Mouse (Mus musculus) fat pad, adult 2 months (tissue): ENCODE results near the gene Nedd4.
"Not testable (repeated sequence)": the region's sequence is repeated elsewhere in the genome, so short reads cannot be mapped to it uniquely, and the experiment has no call there.

ENCODE experiments used
- DNase-seq: peaks from one replicate; pipeline ENCODE4 v3.0.0-alpha.2; 2011; ENCODE audit warnings: low read depth, low spot score; ENCODE audit errors: extremely low read depth

The Nedd4 gene

DNA sequence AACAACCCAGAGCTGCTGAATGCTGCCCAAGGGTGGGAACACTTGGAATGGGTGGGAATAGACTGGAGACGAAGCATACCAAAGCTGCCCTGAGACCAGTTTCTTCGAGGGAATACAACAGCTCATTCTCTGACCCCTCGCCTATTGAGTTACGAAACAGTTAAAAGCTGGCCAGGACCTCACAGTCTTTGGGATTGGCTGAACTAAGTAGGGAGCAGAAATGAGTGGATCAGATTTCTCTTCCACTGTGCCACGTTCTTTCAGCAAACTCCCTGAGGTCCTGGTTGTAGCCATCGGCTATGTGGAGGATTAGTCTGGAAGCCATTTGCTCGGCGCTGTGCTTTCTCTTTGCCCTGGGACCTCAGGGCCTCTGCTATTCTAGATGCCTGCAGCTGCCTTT lies 9.2 kb upstream of the Nedd4 start:
- no peak for DNase-seq

DNA sequence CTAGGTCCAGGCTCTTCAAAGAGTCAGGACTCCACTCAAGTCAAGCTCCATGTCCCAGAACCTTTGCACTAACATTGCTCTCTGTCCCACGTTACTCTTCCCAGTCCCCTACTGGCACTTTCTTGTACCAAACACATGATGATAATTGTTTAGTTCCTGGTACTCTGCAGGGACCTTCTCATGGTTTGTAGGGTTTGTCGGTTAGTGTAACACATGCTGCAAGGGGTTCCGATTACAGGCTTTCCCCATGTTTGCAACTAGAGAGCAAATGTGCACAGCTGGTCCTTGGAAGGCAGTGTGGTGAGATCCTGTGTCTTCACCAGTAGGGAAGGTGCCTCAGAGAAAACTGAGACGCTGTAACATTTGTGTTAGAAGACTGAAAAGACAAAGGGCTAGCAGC lies 8.6 kb upstream of the Nedd4 start:
- DNase-seq, result no peak

DNA sequence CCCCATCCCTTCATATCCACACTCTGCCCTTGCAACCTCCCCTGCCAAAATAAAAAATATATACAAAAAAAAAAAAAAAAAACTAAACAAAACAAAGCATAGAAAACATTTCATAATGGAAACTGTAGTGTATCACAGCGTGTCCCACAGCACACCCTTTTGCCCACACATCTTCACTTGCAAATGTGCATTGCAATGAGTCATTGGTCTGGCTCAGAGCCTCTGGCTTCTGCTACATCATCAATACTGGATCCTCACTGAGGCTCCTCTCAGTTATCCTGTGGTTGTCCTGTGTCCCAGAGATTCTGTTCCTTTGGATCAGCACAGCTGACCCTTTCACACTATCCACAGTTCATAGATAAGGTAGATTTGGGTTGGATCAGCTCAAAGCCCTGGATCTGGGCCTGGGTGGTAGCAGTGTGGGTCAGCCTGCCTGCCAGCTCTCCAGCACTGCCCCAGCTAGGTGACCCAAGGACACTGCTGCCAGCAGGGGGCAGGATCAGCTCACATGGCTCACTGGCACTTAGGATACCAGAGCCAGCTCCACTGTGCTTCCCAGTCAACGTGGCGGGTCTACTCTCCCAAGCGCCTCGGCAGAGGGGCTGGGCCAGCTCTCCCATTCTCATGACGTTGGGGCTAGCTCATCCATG lies 7.4 kb upstream of the Nedd4 start:
- DNase-seq, result no peak

- no peak for DNase-seq
Observed at GRCm38 (mm10) chr9:72655602-72656001, 6.5 kb upstream of the Nedd4 start.

DNA sequence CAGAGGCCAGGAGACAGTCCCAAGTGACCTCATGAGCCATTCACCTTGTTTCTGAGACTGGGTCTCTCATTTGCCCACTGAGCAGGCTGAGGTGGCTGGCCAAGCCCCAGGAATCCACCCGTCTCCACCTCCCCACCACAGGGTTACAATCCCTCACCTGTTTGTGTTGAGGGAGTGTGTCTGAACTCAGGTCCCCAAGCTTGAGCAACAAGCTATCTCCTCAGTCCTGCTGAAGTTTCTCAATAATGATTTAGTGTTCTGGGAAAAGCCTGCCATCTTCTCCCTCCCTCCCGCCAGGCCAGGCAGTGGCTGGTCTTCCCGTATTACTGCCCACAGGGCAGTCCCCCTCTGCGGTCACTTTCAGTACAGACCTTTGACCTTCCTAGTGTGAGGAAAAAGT lies 5.7 kb upstream of the Nedd4 start:
- DNase-seq, result no peak

GRCm38 (mm10) chr9:72656940-72657339 lies 5.2 kb upstream of the Nedd4 start:
- DNase-seq, result no peak

DNA sequence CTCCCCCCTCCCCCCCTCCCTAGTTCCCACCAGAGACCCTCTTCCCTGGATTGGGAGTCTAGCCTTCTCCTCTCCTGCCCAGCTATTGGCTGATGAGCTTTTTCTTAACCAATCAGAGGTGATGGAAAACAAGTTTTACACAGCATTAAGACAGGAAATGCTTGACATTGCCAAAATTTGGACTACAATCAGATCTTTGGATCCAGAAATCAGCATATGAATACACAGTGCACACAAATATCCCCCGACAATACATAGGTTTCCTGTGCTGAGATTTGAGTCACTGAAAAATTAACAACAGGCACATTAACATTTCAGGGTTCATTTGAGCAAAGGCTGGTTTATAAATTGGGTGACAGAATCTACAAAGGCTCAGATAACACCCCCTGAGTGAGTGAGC lies 4.5 kb upstream of the Nedd4 start:
- no peak for DNase-seq

DNA sequence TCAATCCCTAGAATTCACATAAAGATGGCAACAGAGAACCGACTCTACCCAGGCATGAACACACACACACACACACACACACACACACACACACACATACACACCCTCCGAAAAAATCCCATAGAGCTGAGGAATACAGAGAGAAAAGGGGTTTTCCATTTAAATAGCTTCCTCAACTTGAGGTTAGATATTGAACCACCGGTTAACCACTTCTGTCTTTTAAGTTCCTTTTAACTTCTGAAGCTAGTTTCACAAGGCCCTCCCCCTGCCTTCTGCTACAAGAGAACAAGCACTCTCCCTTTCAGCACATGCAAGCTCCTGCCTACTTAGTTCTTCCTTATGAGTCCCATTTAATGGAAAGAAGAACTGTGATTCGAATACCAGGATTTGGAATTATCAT lies 2.0 kb upstream of the Nedd4 start:
- DNase-seq, result no peak

DNA sequence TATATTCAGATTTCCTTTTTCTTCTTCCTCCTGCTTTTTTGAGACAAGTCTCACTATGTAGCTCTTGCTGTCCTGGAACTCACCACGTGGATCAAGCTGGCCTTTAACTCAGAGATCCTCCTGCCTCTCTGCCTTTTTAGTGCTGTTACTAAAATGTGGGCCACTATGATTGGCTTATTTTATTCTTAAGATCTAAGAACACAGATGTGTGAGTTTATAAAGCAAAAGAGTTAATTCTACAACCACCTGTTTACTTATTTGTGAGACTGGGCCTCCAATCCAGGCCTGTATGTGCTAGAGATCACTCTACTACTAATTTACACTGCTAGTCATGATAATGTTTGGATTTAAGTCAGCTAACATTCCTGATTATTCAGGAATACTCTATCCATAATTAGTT lies 1.2 kb upstream of the Nedd4 start:
- no peak for DNase-seq

DNA sequence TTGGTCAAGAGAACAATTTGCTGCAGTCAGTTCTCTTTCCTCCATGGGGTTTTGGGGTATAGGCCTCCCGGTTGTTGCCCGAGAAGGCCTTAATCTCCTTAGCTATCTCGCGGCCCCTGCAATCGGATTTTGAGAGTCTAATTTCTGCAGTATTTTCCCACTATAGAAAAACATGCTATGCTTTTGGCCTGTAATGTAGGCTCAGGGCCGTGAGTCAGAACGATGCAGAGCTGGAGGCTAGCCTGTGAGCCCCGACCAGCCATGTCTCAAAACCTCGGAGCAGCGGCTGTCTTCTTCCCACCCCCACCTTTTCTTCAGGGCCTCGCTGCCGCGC lies 618 bp upstream of the Nedd4 start:
- DNase-seq, result no peak

GRCm38 (mm10) chr9:72662691-72663533 lies 766 bp downstream of the Nedd4 start:
- no peak for DNase-seq

GRCm38 (mm10) chr9:72663534-72663918 lies 1.4 kb downstream of the Nedd4 start:
- DNase-seq, result no peak

DNA sequence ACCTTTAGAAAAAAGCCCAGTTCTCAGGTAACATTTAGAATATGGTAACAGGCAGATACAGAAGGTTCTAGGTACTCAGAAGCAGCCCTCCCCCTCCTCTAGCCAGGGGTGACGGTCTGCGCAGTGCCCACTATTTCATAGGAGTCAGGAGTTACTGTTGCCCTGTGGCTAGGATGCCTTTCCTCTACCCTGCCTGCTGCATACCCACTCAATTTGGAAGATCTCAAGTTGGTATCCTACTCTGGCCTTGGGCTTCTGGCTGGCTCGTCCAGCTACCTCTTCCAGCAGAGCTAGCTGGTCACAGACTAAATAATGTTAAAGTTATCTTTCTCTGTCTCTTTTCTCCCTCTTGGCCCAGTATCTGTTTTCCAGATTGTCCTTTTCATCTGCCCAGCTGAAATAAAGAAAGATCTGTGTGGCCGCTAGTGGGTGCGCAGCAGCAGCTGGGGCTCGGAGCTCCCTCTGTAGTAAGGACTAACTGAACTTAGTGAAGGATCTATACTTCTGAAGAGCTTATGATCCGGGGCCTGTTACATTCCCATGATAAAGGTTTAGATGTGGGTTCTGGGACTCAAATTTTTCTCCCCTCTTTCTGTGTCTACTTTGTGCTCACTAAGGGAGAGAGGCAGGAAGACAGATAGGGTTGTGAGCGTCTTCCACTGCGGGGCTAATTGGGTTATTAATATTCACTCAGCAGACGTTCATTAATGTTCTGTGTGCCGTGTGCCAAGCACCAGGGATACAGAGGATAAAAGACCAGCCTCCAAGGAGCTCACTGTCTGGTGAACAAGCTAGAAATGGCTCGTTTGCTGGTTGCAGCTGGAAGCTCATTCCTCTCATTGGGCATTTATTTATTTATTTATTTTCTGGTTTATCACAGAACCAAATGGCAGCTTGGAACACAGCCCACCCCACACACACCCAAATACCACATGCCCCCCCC lies 2.5 kb downstream of the Nedd4 start:
- DNase-seq, result no peak

DNA sequence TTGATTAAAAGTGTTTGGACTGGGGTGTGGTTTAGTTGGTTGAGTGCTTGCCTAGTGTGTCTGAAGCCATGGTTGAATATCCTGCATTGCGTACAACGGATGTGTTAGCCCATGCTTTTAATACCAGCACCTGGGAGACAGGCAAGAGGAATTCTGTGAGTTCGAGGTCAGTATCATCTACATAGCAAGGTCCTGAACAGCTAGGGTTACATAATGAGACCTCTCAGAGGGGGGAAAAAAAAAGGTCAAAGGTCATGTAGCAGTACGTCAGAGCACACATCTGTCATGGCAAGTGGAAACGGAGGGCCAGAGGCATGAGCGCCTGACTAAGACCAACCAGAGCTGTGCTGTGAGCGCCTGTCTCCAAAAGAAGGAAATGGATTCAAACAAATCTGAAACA lies 3.4 kb downstream of the Nedd4 start:
- no peak for DNase-seq

- DNase-seq, result not testable (repeated sequence)
Observed at GRCm38 (mm10) chr9:72666352-72667021, 4.3 kb downstream of the Nedd4 start.

- no peak for DNase-seq
Observed at GRCm38 (mm10) chr9:72667126-72667525, 5.0 kb downstream of the Nedd4 start.

DNA sequence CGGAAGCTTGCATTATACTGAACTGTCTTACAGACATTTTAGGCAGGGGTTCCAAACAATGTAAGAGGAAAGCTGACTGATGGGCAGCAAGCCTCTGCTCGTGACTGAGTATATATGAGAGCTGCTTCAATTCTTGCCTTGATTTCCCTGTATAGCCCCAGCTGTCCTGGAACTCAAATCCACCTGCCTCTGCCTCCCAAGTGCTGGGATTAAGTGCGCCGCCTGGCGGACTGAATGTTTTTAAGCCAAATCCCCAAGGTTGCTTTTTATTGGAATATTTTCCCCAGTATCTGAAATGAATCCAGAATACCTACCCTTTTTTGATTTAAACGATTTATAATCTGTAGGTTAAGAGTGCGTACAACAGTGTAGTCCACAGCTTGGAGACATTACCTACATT lies 7.2 kb downstream of the Nedd4 start:
- no peak for DNase-seq

GRCm38 (mm10) chr9:72672361-72672760 lies 10.2 kb downstream of the Nedd4 start:
- no peak for DNase-seq

DNA sequence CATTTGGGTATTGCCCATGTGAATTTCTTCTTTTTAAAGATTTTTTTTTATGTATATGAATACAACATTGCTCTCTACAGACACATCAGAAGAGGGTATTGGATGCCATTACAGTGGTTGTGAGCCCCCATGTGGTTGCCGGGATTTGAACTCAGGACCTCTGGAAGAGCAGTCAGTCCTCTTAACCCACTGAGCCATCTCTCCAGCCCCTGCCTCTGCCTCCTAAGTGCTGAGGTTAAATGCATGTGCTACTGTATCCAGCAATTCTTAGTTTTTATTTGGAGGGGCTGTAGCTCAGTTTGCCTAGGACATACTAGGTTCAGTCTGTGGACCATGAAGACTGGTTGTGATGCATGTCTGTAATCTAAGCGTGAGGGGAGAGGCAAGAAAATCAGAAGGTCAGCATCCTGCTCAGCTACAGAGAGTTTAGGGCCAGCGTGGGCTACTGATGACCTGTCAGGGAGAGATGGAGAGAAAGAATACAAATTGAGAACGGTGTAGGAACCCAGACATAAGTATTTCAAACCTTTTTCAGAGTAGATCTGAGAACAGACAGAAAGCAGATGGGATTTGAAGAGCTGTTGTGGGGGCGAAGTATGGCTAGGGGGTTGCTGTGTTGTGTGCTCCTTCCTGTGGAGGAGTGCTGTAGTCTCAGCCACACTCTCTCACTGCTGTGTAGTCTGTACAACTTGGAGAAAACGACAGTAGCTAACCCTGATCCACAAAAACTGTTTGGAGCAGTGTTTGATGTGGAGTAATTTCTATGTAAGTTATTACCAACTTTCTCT lies 13.0 kb downstream of the Nedd4 start:
- no peak for DNase-seq

GRCm38 (mm10) chr9:72675745-72676200 lies 13.6 kb downstream of the Nedd4 start:
- DNase-seq, result peak; percentile 79
